Mouse (Mus musculus) myocyte (in vitro differentiated cells): ENCODE measurements around the gene Myl6b. TPM values are rescaled to one million over a fixed set of nuclear protein-coding genes. Genes with fewer than 3 reads are reported as not detected.

ENCODE experiments used
- H3K27me3 ChIP-seq: one replicate; pipeline ENCODE4 v1.6.1; 2011; ENCODE audit not compliant: control insufficient read depth, insufficient read depth, insufficient read length
- H3K36me3 ChIP-seq: one replicate; pipeline ENCODE4 v1.6.1; 2011; ENCODE audit not compliant: control insufficient read depth, insufficient read depth
- H3K4me2 ChIP-seq: one replicate; pipeline ENCODE4 v1.6.1; 2011; ENCODE audit warnings: low read depth, control low read depth
- H3K4me3 ChIP-seq: one replicate; pipeline ENCODE4 v1.5.1; 2011; ENCODE audit warnings: mild to moderate bottlenecking, control low read depth, moderate library complexity
- H3K79me2 ChIP-seq: one replicate; pipeline ENCODE4 v1.6.1; 2011; ENCODE audit not compliant: control insufficient read depth, insufficient read depth
- H3ac ChIP-seq: one replicate; pipeline ENCODE4 v1.6.1; 2011; ENCODE audit not compliant: control insufficient read depth, insufficient read length
- CEBPB ChIP-seq: IDR thresholded peaks from 2 replicates; pipeline ENCODE4 v1.6.1; 2011; ENCODE audit warnings: mild to moderate bottlenecking, moderate library complexity; ENCODE audit not compliant: poor library complexity, insufficient read depth, severe bottlenecking
- E2F4 ChIP-seq: IDR thresholded peaks from one replicate; pipeline ENCODE4 v1.6.1; 2011; ENCODE audit warnings: mild to moderate bottlenecking, control low read depth, moderate library complexity; ENCODE audit not compliant: insufficient read depth
- MAX ChIP-seq: IDR thresholded peaks from one replicate; pipeline ENCODE4 v1.6.1; 2011; ENCODE audit warnings: low read depth, mild to moderate bottlenecking, control low read depth
- MYOD1 ChIP-seq, 3 experiments: IDR thresholded peaks; one replicate each; pipeline ENCODE4 v1.6.1; 2011; ENCODE audit warnings: control low read depth in 2 of 3, low read depth in 2 of 3, mild to moderate bottlenecking in 2 of 3, moderate library complexity in 1 of 3; ENCODE audit not compliant: insufficient read length in 2 of 3, control insufficient read depth in 1 of 3
- MYOG ChIP-seq, 3 experiments: IDR thresholded peaks; one replicate each; pipeline ENCODE4 v1.6.1; 2011; ENCODE audit warnings: control low read depth in 2 of 3, low read depth in 2 of 3, mild to moderate bottlenecking in 2 of 3; ENCODE audit not compliant: insufficient read length in 2 of 3, control insufficient read depth in 1 of 3, insufficient read depth in 1 of 3
- POLR2A ChIP-seq: IDR thresholded peaks from one replicate; pipeline ENCODE4 v1.6.1; 2011; ENCODE audit warnings: low read depth, mild to moderate bottlenecking, control low read depth, moderate library complexity; ENCODE audit not compliant: insufficient read length
- POLR2AphosphoS2 ChIP-seq: IDR thresholded peaks from one replicate; pipeline ENCODE4 v1.6.1; 2011; ENCODE audit warnings: low read depth, control low read depth; ENCODE audit not compliant: insufficient read length
- REST ChIP-seq: IDR thresholded peaks from one replicate; pipeline ENCODE4 v1.6.1; 2011; ENCODE audit warnings: mild to moderate bottlenecking, control low read depth, moderate library complexity; ENCODE audit not compliant: insufficient read depth, insufficient read length
- SRF ChIP-seq: IDR thresholded peaks from one replicate; pipeline ENCODE4 v1.6.1; 2011; ENCODE audit warnings: low read depth; ENCODE audit not compliant: control insufficient read depth, insufficient read length
- TCF12 ChIP-seq: IDR thresholded peaks from one replicate; pipeline ENCODE4 v1.6.1; 2011; ENCODE audit warnings: mild to moderate bottlenecking, control low read depth; ENCODE audit not compliant: poor library complexity, insufficient read depth, severe bottlenecking
- TCF3 ChIP-seq: IDR thresholded peaks from one replicate; pipeline ENCODE4 v1.6.1; 2011; ENCODE audit warnings: low read depth, control low read depth; ENCODE audit not compliant: insufficient read length
- USF1 ChIP-seq: IDR thresholded peaks from one replicate; pipeline ENCODE4 v1.6.1; 2011; ENCODE audit warnings: low read depth, mild to moderate bottlenecking, control low read depth, moderate library complexity
- polyA plus RNA-seq: library from polyadenylated mRNA; unstranded; fragments of >200 nt; fragmentation: generic; extraction: Trizol; gene quantifications from one replicate; pipeline ENCODE4 v1.2.1, GENCODE M21; 2012; ENCODE audit warnings: missing spikeins

The Myl6b gene
- polyA plus RNA-seq, 1 experiment = 734 TPM

DNA sequence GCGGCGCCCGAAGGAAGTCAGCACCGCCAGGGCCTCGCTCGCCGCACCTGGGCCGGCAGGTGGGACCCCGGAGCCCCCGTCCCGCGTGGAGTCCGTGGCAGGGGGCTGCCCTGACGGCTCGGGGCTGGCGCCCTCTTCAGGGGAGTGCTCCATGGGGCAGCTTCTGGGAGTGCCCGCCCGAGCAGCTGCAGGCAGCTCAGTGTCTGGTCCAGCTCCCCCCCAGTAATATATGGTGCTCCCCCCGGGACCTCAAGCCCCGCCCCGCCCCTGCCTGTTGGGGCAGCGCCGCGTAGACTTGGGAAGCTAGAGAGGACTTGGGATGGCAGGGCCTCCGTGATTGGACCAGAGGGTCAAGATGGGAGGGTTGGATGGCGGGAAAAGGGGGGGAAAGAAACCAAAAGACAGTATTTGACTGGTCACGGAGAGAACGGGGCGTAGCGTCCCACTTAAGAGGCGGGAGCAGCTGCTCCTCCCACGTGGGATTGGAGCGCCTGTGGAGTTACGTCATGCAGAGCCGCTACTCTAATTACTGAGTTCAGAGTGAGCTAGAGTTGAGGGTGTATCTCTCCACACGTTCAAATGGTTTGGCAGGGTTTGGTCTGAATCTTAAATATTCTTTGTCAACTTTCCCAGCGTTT lies 27.3 kb upstream of the Myl6b start, which contains the start of gene Esyt1:
Gene Esyt1, minus strand, starts transcription at position 201 of the 638 bp plus-strand sequence.
- Histone ChIP-seq H3K27me3 (no peaks in the 10 kb centered on the region), H3K4me3 (peak within 1 kb of the TSS; percentile 99), H3K79me2 (peaks cover 25% of the 10 kb centered on the region), H3ac (peak within 1 kb of the TSS; percentile 47), H3K36me3 (peaks cover 20% of the 10 kb centered on the region), H3K4me2 (peak within 1 kb of the TSS; percentile 95)
- TF ChIP-seq SRF (no peak), MAX (peak; percentile 23), MYOG (IDR thresholded peaks at IDR 0.05; ENCODE audit: control insufficient read depth in 1 of 3, insufficient read depth in 1 of 3, insufficient read length in 2 of 3, low read depth in 2 of 3) (peak; percentile 8 to 80 (median 78)), USF1 (peak; percentile 50), TCF3 (peak; percentile 22), POLR2AphosphoS2 (peak; percentile 94), REST (no peak), MYOD1 (IDR thresholded peaks at IDR 0.05; ENCODE audit: control insufficient read depth in 1 of 3, insufficient read length in 2 of 3, low read depth in 2 of 3) (peak; percentile 75 to 91 (median 91)), E2F4 (no peak), POLR2A (peak; percentile 83), TCF12 (no peak), CEBPB (peak; percentile 47; the same call in 1 of the 2 replicates)

- Histone ChIP-seq H3K79me2 (peaks cover 25% of the 10 kb centered on the region), H3K4me2 (peak overlapping the region; percentile 95), H3ac (peak overlapping the region; percentile 47), H3K27me3 (no peaks in the 10 kb centered on the region), H3K36me3 (peaks cover 28% of the 10 kb centered on the region), H3K4me3 (peak overlapping the region; percentile 99)
- TF ChIP-seq MYOG (IDR thresholded peaks at IDR 0.05; ENCODE audit: control insufficient read depth in 1 of 3, insufficient read depth in 1 of 3, insufficient read length in 2 of 3, low read depth in 2 of 3) (peak in 2 of 3 experiments; percentile 0 to 38), TCF12 (no peak), POLR2A (peak; percentile 8), POLR2AphosphoS2 (peak; percentile 27), USF1 (no peak), MYOD1 (IDR thresholded peaks at IDR 0.05; ENCODE audit: control insufficient read depth in 1 of 3, insufficient read length in 2 of 3, low read depth in 2 of 3) (peak in 1 of 3 experiments; percentile 61)
These were observed 26.5 kb upstream of the Myl6b start for GRCm38 (mm10) chr10:128524732-128525662.

DNA sequence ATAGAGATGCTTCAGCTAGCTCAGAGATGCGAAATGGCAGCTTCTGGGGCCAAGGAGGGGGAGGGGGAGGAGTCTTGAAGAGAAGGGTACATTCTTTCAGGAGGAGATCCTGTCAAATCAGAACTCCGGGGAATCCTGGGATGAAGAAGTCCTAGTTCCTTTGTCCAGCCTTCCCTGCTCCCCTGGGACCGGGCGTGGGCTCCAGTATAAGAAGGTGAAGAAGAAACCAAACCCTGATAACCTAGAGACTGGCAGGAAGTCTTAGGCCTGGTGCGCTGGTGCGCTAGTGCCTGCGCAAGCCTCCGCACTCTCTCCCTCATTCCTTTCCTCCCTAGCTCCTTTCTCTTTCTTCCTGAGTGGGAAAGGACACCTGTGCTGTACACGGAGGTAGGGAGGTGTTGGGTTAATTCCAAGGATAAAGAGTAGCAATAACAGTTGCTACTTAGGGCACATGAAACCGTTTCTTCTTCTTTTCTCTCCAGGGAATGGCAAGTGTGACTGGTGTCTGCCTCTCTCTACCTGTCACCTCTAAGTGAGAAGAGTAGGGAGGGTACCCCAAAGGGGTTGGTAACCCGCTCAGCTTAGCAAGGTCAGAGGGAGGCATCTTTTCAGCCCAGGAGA lies 25.7 kb upstream of the Myl6b start:
- TF ChIP-seq MYOD1 (IDR thresholded peaks at IDR 0.05; ENCODE audit: control insufficient read depth in 1 of 3, insufficient read length in 2 of 3, low read depth in 2 of 3) = no peak
- no peak for TF ChIP-seq TCF12
- TF ChIP-seq REST = no peak
- no peak for TF ChIP-seq MYOG (IDR thresholded peaks at IDR 0.05; ENCODE audit: control insufficient read depth in 1 of 3, insufficient read depth in 1 of 3, insufficient read length in 2 of 3, low read depth in 2 of 3)
- TF ChIP-seq E2F4 = no peak
- TF ChIP-seq CEBPB = no peak
- no peak for TF ChIP-seq POLR2AphosphoS2
- TF ChIP-seq TCF3 = no peak
- no peak for TF ChIP-seq SRF
- no peak for TF ChIP-seq POLR2A
- TF ChIP-seq USF1 = no peak
- Histone ChIP-seq H3K4me3 (peak overlapping the region; percentile 99), H3K36me3 (peaks cover 35% of the 10 kb centered on the region), H3K4me2 (peak overlapping the region; percentile 95), H3K79me2 (peaks cover 25% of the 10 kb centered on the region), H3ac (peak overlapping the region; percentile 47), H3K27me3 (no peaks in the 10 kb centered on the region)

DNA sequence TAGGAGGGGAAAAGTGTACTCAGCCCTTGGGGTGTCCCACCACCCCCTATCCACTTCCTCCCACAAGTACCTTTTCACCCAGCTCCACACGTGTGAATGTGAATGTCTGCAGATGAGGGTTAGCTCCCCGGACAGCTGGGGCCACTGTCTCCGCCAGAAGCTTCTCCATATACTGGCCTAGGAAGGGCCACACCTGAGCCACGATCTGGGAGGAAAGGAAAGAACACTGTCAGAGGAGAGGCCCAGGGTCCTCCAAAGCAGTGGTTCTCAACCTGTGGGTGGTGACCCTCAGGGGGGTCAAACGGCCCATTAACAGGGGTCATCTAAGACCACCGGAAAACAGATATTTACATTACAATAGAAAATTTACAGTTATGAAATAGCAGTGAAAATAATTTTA lies 23.9 kb upstream of the Myl6b start:
- no peak overlapping the region for H3K4me2 ChIP-seq
- no peak overlapping the region for H3K4me3 ChIP-seq
- H3K79me2 ChIP-seq = peaks cover 25% of the 10 kb centered on the region
- TF ChIP-seq TCF3 (no peak), REST (no peak), CEBPB (no peak), TCF12 (no peak), POLR2A (no peak), MYOD1 (IDR thresholded peaks at IDR 0.05; ENCODE audit: control insufficient read depth in 1 of 3, insufficient read length in 2 of 3, low read depth in 2 of 3) (no peak), MYOG (IDR thresholded peaks at IDR 0.05; ENCODE audit: control insufficient read depth in 1 of 3, insufficient read depth in 1 of 3, insufficient read length in 2 of 3, low read depth in 2 of 3) (no peak), MAX (no peak), POLR2AphosphoS2 (no peak), SRF (no peak), E2F4 (no peak), USF1 (no peak)
- no peaks in the 10 kb centered on the region for H3K27me3 ChIP-seq
- no peak overlapping the region for H3ac ChIP-seq
- peaks cover 53% of the 10 kb centered on the region for H3K36me3 ChIP-seq
